Mouse (Mus musculus) layer of hippocampus, adult 6 months (tissue): ENCODE measurements around the gene Acadl. TPM values are rescaled to one million over a fixed set of nuclear protein-coding genes. Genes with fewer than 3 reads are reported as not detected.

Experiments
- long read RNA-seq, 2 experiments: library from polyadenylated mRNA; unstranded; transcript quantifications; one replicate each; pipeline ENCODE4 v2.0.0; 2019 to 2020
- polyA plus RNA-seq: library from polyadenylated mRNA; unstranded; fragments of <200 nt; fragmentation: Nextera tagmentation; gene quantifications from 2 replicates; pipeline ENCODE4 v1.2.3, GENCODE M21; 2021

Acadl gene
- polyA plus RNA-seq = 45.3 and 46.5 TPM in 2 replicates
- long read RNA-seq, experiment 1, transcript Acadl-201 (11 exons, 1,916 nt) = major isoform, 93 of 123 reads
- long read RNA-seq, experiment 1, partial matches to known transcripts = 19 of 123 reads
- long read RNA-seq, experiment 1, other reads (novel, unspliced or antisense) = 11 of 123 reads
- long read RNA-seq, experiment 2, transcript Acadl-201 (11 exons, 1,916 nt) = major isoform, 158 of 166 reads
- long read RNA-seq, experiment 2, partial matches to known transcripts = 3 of 166 reads
- long read RNA-seq, experiment 2, other reads (novel, unspliced or antisense) = 5 of 166 reads

GRCm38 (mm10) chr1:66862712-66863511 is at the start of gene Acadl:
Gene Acadl, minus strand, starts transcription at chr1:66863277.

GRCm38 (mm10) chr1:66817453-66817839 is 45.6 kb downstream of the Acadl start, which contains the start of gene Kansl1l:
Gene Kansl1l, minus strand, starts transcription at chr1:66817562.

Other genes starting within 250 kb of the Acadl start
- gene Rpe, start 162.4 kb downstream of the Acadl start, polyA plus RNA-seq = 28.3 and 30.1 TPM in 2 replicates
- gene Kansl1l, start 45.7 kb downstream of the Acadl start, polyA plus RNA-seq = 0.83 and 1.2 TPM in 2 replicates
- gene Myl1, start 82.1 kb upstream of the Acadl start, polyA plus RNA-seq = 1.1 and 1.2 TPM in 2 replicates
- gene Lancl1, start 175.6 kb upstream of the Acadl start, polyA plus RNA-seq = 210 and 215 TPM in 2 replicates